15 mouse cellular contexts compared by ENCODE assay signal in the genomic region with DNA sequence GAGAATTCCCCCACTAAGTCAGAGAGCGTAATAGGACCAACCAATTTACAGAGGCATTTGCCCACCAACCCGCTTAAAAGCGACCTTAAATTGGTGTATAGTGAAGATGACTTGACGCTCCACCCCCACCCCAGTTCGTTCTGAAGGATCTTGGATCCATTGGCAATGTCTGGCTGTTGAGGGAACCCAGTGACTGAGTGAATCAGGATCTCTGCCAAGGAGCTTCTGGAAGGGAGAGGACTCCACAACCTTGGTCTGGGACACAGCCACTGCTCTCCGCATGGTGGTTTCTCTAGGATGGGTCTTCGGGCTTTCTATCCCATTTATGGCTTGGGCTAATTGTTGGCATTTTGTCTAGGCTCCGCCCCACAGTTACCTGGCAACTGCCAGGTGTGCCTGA.
"Had no signal": no experiment of that assay in that cellular context is flagged by ENCODE, and none has a peak within 500 bp of the region (broad histone marks: within the 10 kb centered on the region; RNA-seq: fewer than 3 reads in every experiment).

No protein-coding gene starts in this region.

- H3K9ac ChIP-seq: limb, embryonic 13.5 days; liver, embryonic 12.5 days; lung, embryonic 15.5 days; midbrain, embryonic 15.5 days; neural tube, embryonic 13.5 days had no signal

- DNase-seq: kidney, adult 8-10 months; kidney, postnatal 4 days; lung, postnatal 14 days; retina, postnatal 1 day; right cerebral cortex, postnatal 4 days; spleen, adult 18-20 months; thymus, adult 18-20 months; thymus, postnatal 14 days had no signal

- H3K36me3 ChIP-seq: limb, embryonic 13.5 days; liver, embryonic 12.5 days; lung, embryonic 15.5 days; midbrain, embryonic 15.5 days; neural tube, embryonic 13.5 days had no signal

- H3K4me3 ChIP-seq: layer of hippocampus, adult 2 months; limb, embryonic 13.5 days; liver, embryonic 12.5 days; lung, embryonic 15.5 days; midbrain, embryonic 15.5 days; neural tube, embryonic 13.5 days had no signal

- H3K9me3 ChIP-seq: limb, embryonic 13.5 days; liver, embryonic 12.5 days; lung, embryonic 15.5 days; midbrain, embryonic 15.5 days; neural tube, embryonic 13.5 days had no signal

- H3K27ac ChIP-seq: kidney, postnatal 0 days; layer of hippocampus, adult 2 months; limb, embryonic 13.5 days; liver, embryonic 12.5 days; lung, embryonic 15.5 days; midbrain, embryonic 15.5 days; neural tube, embryonic 13.5 days had no signal

- H3K4me1 ChIP-seq: limb, embryonic 13.5 days; liver, embryonic 12.5 days; lung, embryonic 15.5 days; midbrain, embryonic 15.5 days had no signal

- ATAC-seq: liver, embryonic 12.5 days; midbrain, embryonic 15.5 days had no signal

- H3K4me2 ChIP-seq: limb, embryonic 13.5 days; liver, embryonic 12.5 days; lung, embryonic 15.5 days; midbrain, embryonic 15.5 days; neural tube, embryonic 13.5 days had no signal
